Mouse (Mus musculus) testis, adult 10 weeks (tissue): ENCODE measurements around the gene Micall2. TPM values are rescaled to one million over a fixed set of nuclear protein-coding genes. Genes with fewer than 3 reads are reported as not detected.

Experiments used
- polyA plus RNA-seq: library from polyadenylated mRNA; stranded (reverse); fragments of 350-450 nt; fragmentation: Illumina TruSeq; extraction: RNeasy Lipid Tissue Mini Kit (QIAGEN cat#74804); gene quantifications from one replicate; pipeline ENCODE4 v1.2.3, GENCODE M21; 2014; ENCODE audit warnings: low read depth, low replicate concordance

The Micall2 gene
- 0.59 TPM for polyA plus RNA-seq

GRCm38 (mm10) chr5:139735677-139736503, at the start of gene Micall2:
Gene Micall2, minus strand, starts transcription at chr5:139736336.

GRCm38 (mm10) chr5:139775216-139775926, 39.2 kb upstream of the Micall2 start, which contains the start of gene Ints1:
Gene Ints1, minus strand, starts transcription at chr5:139775674.

Other genes starting within 250 kb of the Micall2 start
- gene Uncx, start 192.8 kb downstream of the Micall2 start, polyA plus RNA-seq = not detected
- gene Ints1, start 39.3 kb upstream of the Micall2 start, polyA plus RNA-seq = 2.0 TPM
- 2.7 TPM for gene Mafk, start 55.2 kb upstream of the Micall2 start, polyA plus RNA-seq
- gene Tmem184a, start 83.6 kb upstream of the Micall2 start, polyA plus RNA-seq = 5.8 TPM
- gene Gm26938, start 90.1 kb upstream of the Micall2 start, polyA plus RNA-seq = not detected
- 0.27 TPM for gene Psmg3, start 90.5 kb upstream of the Micall2 start, polyA plus RNA-seq
- gene Elfn1, start 171.6 kb upstream of the Micall2 start, polyA plus RNA-seq = 5.5 TPM